Mouse (Mus musculus) embryonic fibroblast, embryonic 13.5 days (primary cell): ENCODE measurements around the gene Hltf. TPM values are rescaled to one million over a fixed set of nuclear protein-coding genes. Genes with fewer than 3 reads are reported as not detected.

Source experiments
- H3K27ac ChIP-seq: 2 replicates; pipeline ENCODE4 v1.5.1; 2012; ENCODE audit warnings: low read length, control low read depth, inconsistent platforms; ENCODE audit not compliant: insufficient read depth
- H3K4me1 ChIP-seq: 2 replicates; pipeline ENCODE4 v1.6.1; 2011; ENCODE audit warnings: low read length; ENCODE audit not compliant: control insufficient read depth, insufficient read depth
- H3K4me3 ChIP-seq: 2 replicates; pipeline ENCODE4 v1.5.1; 2011; ENCODE audit warnings: mild to moderate bottlenecking, control low read depth, low read length; ENCODE audit not compliant: insufficient read depth
- CTCF ChIP-seq: IDR thresholded peaks from 2 replicates; pipeline ENCODE4 v1.5.1; 2011; ENCODE audit warnings: mild to moderate bottlenecking, control low read depth, low read length, moderate library complexity, borderline replicate concordance; ENCODE audit not compliant: insufficient read depth
- POLR2A ChIP-seq: IDR thresholded peaks from 2 replicates; pipeline ENCODE4 v1.6.1; 2011; ENCODE audit warnings: low read depth, mild to moderate bottlenecking, control low read depth, low read length, moderate library complexity
- polyA plus RNA-seq: library from polyadenylated mRNA; stranded (reverse); fragments of >200 nt; gene quantifications from 2 replicates; pipeline ENCODE4 v1.2.4, GENCODE M21; 2011; ENCODE audit warnings: low read depth; ENCODE audit not compliant: missing spikeins, insufficient read length

Hltf gene
- polyA plus RNA-seq, 1 experiment: 22.8 TPM

DNA sequence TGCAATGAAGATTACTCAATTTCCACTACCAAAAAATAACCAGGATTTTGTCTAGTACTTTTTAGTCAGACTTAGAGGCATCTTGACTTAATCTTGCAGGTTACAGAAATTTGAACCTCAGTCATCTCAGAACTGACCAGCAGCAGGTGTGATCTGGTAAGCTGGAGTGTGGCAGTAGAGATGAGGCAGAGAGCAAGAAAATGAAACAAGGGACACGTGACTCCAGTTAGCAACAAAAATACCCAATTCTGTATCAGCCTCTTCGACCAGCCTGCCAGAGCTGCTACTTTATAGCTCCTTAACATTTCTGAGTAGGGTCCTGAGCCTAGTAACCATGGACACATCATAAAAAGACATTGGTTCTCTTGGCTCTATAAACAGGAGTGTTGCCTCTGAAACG, 85.0 kb downstream of the Hltf start:
- H3K4me3 ChIP-seq: no peak overlapping the region

DNA sequence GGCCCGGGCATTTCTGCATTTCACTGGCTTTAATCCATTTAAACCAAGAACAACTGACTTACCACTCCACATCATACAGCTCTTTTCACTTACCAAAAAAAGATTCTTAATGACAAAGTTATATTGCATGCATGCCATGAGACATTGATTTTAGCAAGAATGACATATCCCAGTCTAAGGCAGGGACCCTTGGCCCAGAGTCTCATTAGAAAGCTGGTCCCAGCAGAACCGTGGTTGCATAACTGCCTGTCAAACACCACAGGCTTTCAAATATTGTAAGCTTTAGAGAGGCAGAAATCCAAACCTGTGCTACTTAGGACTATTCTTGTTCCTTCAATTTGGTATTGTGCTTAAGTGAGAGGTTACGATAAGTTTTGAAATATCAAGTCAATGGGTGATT, 86.1 kb downstream of the Hltf start:
- TF ChIP-seq POLR2A (no peak), CTCF (no peak)
- no peaks in the 10 kb centered on the region; the same call in 1 of the 2 replicates for H3K4me1 ChIP-seq
- no peak overlapping the region for H3K4me3 ChIP-seq
- H3K27ac ChIP-seq: no peak overlapping the region

More for the DNA sequence above, 85.0 kb downstream of the Hltf start:
- H3K27ac ChIP-seq: peak overlapping the region; percentile 25; the same call in 1 of the 2 replicates
- no peak for TF ChIP-seq POLR2A
- TF ChIP-seq CTCF: no peak
- no peaks in the 10 kb centered on the region; the same call in 1 of the 2 replicates for H3K4me1 ChIP-seq

DNA sequence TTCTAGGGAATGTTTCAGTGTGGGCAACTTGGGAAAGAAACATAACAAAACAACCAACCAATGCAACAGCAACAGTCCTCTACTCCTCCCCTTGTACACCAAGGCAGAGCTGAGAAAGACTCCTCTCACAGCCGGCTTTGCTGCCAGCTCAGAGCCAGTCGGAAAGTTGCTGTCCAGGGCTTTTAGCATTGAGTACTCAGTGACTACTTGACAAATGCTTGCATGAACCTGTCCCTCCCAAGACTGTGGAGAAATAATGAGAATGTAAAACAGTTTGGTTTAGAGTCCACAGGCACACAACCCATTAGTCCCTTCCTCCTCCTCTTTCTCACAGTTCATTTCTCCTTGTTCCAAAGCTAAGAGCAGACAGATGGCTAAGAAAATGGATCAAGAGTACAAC, 86.8 kb downstream of the Hltf start:
- Histone ChIP-seq H3K4me1 (no peaks in the 10 kb centered on the region; the same call in 1 of the 2 replicates), H3K27ac (no peak overlapping the region), H3K4me3 (no peak overlapping the region)
- TF ChIP-seq CTCF (no peak), POLR2A (no peak)

DNA sequence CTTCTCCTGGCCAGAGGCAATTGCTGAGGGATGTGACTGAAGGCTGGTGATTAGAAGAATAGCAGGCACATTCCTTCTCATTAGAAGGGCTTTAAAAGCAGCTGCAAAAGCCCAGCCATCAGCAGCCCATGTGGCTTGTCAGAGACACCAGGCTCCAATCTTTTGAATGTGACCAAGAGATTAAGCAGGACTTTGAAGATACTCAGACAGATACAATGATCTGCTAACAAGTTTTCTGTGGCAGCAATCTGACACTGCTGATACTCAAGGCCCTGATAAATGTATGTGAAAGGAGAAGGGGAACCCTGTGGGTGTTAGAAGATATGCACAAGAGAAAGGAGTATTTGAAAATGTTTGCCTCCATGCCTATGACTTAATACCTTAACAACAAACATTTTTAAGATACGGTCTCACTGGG, 88.1 kb downstream of the Hltf start:
- TF ChIP-seq POLR2A: no peak
- no peak for TF ChIP-seq CTCF
- Histone ChIP-seq H3K27ac (no peak overlapping the region), H3K4me3 (no peak overlapping the region), H3K4me1 (no peaks in the 10 kb centered on the region; the same call in 1 of the 2 replicates)

DNA sequence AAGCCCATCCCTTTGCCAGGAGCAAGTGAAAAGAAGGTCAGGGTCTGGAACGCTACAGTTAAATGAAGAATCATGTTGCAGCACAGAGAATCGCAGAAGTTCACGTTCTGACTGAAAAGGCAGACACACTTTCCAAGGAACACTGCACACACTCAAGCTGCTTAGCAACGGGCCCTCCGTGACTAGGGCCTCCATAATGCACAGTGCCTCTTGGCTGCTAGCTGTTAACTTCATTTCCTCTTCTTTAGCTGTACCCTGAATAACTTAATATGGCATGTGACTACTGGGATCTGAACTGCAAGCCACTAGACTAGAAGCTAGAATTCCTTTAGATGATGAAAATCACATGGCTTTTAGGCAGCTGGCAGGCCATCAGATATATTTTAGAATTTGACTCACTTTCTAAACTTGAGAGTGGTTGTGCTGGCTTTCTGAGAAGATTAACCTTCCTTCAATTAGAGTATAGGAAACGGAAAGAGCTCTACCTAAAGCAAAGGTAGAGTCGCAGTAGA, 89.3 kb downstream of the Hltf start:
- Histone ChIP-seq H3K4me3 (no peak overlapping the region), H3K4me1 (no peaks in the 10 kb centered on the region; the same call in 1 of the 2 replicates), H3K27ac (peak overlapping the region; percentile 65)
- TF ChIP-seq POLR2A: no peak
- no peak for TF ChIP-seq CTCF

DNA sequence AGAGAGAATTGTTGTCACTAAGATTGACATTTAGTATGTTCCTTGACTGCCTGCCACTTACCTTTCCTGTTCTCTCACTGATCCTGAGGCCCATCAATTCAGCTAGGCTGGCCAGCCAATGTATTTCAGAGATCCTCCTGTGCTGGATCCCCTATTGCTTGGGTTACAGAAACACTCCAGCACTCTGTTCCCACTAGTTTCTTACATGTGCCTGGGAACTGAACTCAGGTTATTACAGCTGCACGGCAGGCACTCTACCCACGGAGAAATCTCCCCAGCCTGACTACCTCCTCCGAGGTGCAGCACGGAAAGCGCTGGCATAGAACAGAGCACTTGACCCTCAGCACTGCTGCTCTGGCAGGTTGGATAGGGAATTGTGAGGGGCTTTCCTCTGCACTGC, 90.0 kb downstream of the Hltf start:
- H3K27ac ChIP-seq: peak overlapping the region; percentile 65
- no peak overlapping the region for H3K4me3 ChIP-seq
- TF ChIP-seq CTCF: no peak
- TF ChIP-seq POLR2A: no peak
- no peaks in the 10 kb centered on the region; the same call in 1 of the 2 replicates for H3K4me1 ChIP-seq

DNA sequence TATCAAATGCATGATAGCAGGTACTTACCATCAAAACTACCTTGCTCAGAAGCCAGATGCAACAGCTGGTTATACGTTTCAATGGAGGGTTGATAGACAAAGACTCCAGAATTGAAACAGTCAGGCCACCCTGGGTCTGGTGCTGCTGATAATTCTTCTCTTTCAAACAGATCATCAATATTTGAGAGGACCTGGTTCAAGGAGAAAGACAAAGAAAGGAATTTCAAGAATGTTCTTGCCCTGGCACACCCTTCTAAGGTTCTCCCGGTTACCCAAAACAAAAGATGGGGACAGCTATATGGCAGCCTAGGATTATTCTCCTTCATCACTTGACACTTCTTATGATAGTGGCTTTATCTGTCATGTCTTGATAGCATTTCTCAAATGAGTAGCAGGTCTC, 92.9 kb downstream of the Hltf start:
- no peak overlapping the region for H3K27ac ChIP-seq
- H3K4me3 ChIP-seq: no peak overlapping the region
- H3K4me1 ChIP-seq: no peaks in the 10 kb centered on the region; the same call in 1 of the 2 replicates
- no peak for TF ChIP-seq POLR2A
- TF ChIP-seq CTCF: no peak

DNA sequence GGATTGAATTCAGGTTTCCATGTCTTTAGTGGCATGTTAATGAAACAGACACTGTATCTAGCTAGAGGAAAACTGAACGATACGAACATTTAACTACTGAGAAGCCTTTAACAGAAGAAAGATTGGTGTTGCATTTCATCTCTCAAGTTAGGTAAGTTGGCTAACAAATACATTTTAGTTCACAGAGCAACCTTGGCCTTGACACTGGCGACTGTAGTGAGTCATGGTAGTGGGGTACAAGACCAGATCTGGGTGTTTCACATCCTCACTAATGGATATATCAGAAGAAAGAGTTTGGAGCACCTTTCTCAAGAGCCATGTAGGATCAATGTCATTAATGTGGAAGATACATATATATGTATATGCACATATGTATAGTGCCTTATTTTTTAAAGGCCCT, 94.0 kb downstream of the Hltf start:
- no peaks in the 10 kb centered on the region; the same call in 1 of the 2 replicates for H3K4me1 ChIP-seq
- TF ChIP-seq POLR2A (no peak), CTCF (no peak)
- H3K4me3 ChIP-seq: no peak overlapping the region
- H3K27ac ChIP-seq: no peak overlapping the region

DNA sequence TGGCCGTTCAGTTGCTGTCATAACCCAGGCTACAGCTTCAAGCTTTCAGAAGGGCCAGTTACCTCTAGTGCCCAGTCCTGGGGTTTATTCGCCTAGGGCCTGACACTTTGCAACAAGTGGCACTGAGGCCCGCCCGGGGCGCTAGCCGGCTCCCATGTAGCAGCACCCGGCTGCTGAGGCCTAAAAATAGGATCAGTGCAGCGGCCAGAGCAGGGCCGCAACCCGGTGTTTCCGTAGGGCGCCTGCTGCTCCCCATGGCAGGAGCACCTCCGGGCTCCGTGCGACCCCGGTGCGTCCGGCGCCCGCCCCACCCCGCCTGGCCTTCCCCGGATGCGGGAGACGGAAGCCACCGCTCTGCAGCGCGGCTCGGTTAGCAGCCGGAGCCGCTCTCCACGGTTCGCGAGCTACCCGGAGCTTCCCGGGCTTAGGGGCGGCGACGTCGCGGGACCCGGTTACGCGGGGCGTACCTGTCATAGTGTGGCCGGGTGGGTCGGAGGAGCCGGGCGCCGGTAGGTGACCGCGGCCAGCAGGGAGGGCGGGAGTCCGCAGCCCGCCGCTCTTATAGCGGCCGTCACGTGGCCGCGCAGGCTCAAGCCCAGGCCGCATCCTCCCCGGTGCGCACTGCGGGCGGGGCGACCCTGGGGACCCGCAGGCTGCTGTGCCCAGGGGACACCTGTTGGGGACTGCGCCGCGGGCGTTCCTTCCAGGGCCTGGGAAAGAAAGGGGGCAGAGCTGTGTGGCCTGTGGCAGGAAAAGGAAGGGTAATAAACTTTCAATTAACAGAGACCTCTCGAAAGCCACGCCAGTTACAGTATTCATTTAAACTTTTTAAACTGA, 97.1 kb downstream of the Hltf start, which contains the start of gene Gyg:
TSS of gene Gyg (minus strand) at position 787 of the 837 bp plus-strand sequence.
- H3K4me3 ChIP-seq: peak within 1 kb of the TSS; percentile 55
- H3K27ac ChIP-seq: no peak within 1 kb of the TSS
- peak; percentile 69 for TF ChIP-seq POLR2A
- TF ChIP-seq CTCF: no peak
- H3K4me1 ChIP-seq: no peaks in the 10 kb centered on the region

DNA sequence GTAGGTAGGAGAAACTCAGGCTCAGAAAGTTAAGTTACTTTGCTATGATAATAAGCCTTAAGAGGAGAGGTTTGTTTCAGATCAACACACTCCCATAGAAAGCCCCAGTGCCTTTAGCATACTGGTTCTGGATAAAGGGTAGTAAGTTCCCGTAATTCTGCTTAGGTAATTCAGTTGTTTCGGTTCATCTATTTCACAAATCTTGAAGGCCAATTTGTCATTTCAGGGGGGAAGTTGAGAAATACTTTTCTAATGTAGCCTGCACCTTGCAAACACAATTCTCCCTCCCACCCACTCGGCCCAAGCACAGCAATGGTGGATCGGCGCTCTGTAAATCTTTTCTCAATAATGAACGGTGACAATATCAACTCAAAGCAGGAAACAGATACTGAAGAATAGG, 97.9 kb downstream of the Hltf start:
- Histone ChIP-seq H3K4me3 (no peak overlapping the region), H3K4me1 (no peaks in the 10 kb centered on the region), H3K27ac (no peak overlapping the region)
- TF ChIP-seq POLR2A (no peak), CTCF (no peak)

DNA sequence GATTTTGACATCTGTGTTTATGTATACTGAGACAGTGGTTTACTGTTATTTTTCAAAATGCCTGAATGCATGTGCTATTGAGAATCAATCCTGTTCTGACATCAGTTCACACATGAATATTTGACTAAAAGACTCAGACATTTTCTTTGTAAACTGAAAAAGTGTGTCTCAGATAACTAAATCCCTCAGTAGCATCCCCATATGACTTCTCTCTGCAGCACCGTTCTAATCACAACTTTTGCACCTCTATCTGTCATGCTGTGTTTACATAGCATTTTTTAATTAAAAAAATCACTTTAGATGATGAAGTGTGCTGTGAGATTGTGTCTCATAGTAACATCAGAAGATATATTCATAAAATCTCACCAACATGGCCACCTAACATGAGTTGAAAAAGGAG, 109.9 kb downstream of the Hltf start:
- Histone ChIP-seq H3K4me1 (no peaks in the 10 kb centered on the region), H3K4me3 (no peak overlapping the region)
- no peak for TF ChIP-seq CTCF
- no peak for TF ChIP-seq POLR2A

More for the DNA sequence above, 109.9 kb downstream of the Hltf start:
- H3K27ac ChIP-seq: no peak overlapping the region

Other genes with a start within 250 kb of the Hltf start
- 5.6 and 5.8 TPM in 2 replicates for gene Cp, start 100.8 kb upstream of the Hltf start, polyA plus RNA-seq
- gene Hps3, start 22.5 kb upstream of the Hltf start, polyA plus RNA-seq: 15.1 and 16.5 TPM in 2 replicates
- 75.1 and 89.4 TPM in 2 replicates for gene Gyg, start 97.5 kb downstream of the Hltf start, polyA plus RNA-seq
- gene Cpa3, start 184.4 kb downstream of the Hltf start, polyA plus RNA-seq: not detected in 2 replicates
- 0.89 TPM in 1 of 2 replicates, not detected in the other for gene Cpb1, start 217.9 kb downstream of the Hltf start, polyA plus RNA-seq